Mouse (Mus musculus): ENCODE results near the gene App.

The App gene

DNA sequence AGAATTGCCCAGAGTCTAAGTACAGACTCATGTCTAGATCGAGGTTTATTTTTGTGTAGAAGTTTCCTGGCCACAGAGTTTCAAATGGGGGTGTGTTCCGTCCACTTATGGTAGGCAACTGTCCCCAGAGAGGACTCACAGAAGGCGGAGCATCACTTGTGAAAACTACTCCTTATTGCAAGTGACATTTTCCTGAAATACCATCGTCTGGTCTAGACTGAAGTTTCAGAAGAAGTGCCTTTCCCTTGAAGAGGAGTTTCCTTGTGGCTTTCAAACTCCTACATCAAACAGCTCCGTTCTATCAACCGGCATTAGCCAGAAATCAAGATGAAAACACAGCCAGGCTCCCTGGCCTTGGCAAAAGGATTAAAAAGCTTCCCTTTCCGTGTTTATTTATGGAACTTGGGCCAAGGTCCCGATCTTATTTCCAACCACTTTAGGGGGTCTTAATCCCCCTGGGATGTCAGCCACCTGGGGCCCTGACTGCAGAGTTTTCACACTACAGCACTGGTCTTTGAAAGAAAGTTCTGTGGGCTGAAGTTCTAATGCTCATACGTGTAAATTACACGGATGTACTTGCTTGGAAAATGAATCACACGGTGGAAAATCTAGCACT is 187.4 kb downstream of the App start:
- DNase-seq (ENCODE audit: low read depth, low spot score): no peak
- no peaks in the 10 kb centered on the region for H3K36me3 ChIP-seq (ENCODE audit: control insufficient read depth, insufficient read depth, low read length, poor library complexity, severe bottlenecking)
- H3K27me3 ChIP-seq (ENCODE audit: control insufficient read depth, insufficient read depth, low read length, poor library complexity, severe bottlenecking): no peaks in the 10 kb centered on the region

DNA sequence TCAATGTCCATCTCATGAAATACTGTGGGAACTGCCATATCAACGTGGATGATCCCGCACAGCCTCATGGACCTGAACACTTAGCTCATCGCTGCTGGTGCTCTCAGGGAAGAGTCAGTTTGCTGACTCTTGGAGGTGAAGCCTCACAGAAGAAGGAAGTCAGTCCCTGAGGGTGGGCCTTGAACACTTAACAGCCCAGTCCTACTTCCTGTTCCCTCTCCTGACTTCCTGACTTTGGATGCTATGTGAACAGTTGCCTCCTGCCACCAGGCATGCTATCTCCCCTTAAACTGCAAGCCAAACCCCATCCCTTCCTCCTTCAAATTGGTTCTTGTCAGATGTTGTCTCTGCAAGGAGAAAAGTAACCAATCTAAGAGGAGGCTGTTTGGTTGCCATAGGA is 188.2 kb downstream of the App start:
- Histone ChIP-seq H3K36me3 (ENCODE audit: control insufficient read depth, insufficient read depth, low read length, poor library complexity, severe bottlenecking) (no peaks in the 10 kb centered on the region), H3K27me3 (ENCODE audit: control insufficient read depth, insufficient read depth, low read length, poor library complexity, severe bottlenecking) (no peaks in the 10 kb centered on the region)
- DNase-seq (ENCODE audit: low read depth, low spot score): no peak

DNA sequence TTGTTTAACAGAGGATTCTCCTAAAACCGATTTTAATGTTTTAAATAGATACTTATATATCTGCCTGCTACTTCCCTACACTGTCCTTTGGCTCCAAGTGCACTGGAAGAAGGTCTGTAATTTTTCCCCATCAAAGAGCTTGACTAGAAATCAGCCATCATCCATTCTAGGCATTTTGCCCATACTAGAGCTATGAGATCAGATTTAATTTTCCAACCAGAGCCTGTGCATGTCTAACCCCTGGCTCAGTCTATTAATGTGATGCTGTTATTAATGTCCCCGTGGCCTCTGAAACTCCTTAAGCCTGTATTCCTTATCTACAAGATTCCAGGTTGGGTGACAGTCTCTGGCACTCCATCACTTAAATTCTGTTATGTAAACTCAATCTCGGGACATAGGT is 190.1 kb downstream of the App start:
- no peaks in the 10 kb centered on the region for H3K27me3 ChIP-seq (ENCODE audit: control insufficient read depth, insufficient read depth, low read length, poor library complexity, severe bottlenecking)
- DNase-seq (ENCODE audit: low read depth, low spot score): no peak
- no peaks in the 10 kb centered on the region for H3K36me3 ChIP-seq (ENCODE audit: control insufficient read depth, insufficient read depth, low read length, poor library complexity, severe bottlenecking)

DNA sequence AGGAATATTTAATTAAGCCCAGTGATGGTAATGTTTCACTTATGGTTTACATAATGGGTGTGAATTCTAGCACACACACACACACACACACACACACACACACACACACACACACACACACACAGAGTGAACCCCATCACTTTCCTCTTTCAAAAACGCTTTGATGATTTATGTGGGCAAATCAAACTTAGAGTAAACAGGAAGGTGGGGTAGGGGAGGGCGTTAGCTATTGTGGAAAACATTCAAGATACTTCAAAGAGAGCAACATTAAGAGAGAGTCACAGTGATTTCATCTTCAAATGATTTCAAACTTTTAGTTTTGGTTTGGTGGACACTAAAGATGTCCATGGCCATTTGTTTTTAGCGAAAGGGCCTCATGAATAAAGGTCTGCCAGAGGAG is 191.0 kb downstream of the App start:
- Histone ChIP-seq H3K27me3 (ENCODE audit: control insufficient read depth, insufficient read depth, low read length, poor library complexity, severe bottlenecking) (no peaks in the 10 kb centered on the region), H3K36me3 (ENCODE audit: control insufficient read depth, insufficient read depth, low read length, poor library complexity, severe bottlenecking) (no peaks in the 10 kb centered on the region)
- DNase-seq (ENCODE audit: low read depth, low spot score): no peak

DNA sequence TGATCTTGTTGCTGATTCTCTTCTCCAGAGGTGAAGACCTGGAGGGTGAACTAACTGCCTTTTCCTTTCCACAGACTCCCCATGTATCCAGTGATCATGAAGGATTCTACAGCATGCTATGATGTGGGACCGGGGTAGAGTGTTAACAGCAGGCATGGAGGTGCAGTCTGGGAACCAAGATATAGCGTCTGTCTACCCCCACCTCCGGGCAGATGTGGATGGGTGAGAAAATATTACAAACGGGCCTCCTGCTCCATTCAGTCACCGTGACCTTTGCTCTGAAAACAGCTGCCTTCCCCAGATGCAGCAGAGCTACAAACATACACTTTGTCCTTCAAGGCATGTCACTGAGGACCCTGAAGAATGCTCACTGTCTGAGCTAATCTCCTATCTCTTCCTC is 195.0 kb downstream of the App start:
- DNase-seq (ENCODE audit: low read depth, low spot score): no peak
- Histone ChIP-seq H3K36me3 (ENCODE audit: control insufficient read depth, insufficient read depth, low read length, poor library complexity, severe bottlenecking) (no peaks in the 10 kb centered on the region), H3K27me3 (ENCODE audit: control insufficient read depth, insufficient read depth, low read length, poor library complexity, severe bottlenecking) (no peaks in the 10 kb centered on the region)

DNA sequence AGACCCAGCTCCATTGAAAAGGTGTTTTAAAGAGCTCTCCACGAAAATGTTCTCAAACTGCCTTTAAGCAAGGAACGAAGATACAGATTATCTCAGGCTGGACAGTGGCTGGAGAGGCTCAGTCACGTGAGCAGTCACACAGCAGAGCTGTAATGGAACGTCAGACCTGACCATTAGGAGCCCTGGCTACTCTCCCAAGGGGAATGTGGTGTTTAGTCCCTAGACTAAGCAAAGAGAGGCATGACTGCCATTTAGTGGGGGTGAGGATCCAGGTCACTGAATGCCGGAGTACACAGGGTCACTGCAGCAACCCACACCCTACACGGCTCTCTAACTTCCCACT is 199.4 kb downstream of the App start:
- no peaks in the 10 kb centered on the region for H3K27me3 ChIP-seq (ENCODE audit: control insufficient read depth, insufficient read depth, low read length, poor library complexity, severe bottlenecking)
- no peaks in the 10 kb centered on the region for H3K36me3 ChIP-seq (ENCODE audit: control insufficient read depth, insufficient read depth, low read length, poor library complexity, severe bottlenecking)
- DNase-seq (ENCODE audit: low read depth, low spot score): no peak

DNA sequence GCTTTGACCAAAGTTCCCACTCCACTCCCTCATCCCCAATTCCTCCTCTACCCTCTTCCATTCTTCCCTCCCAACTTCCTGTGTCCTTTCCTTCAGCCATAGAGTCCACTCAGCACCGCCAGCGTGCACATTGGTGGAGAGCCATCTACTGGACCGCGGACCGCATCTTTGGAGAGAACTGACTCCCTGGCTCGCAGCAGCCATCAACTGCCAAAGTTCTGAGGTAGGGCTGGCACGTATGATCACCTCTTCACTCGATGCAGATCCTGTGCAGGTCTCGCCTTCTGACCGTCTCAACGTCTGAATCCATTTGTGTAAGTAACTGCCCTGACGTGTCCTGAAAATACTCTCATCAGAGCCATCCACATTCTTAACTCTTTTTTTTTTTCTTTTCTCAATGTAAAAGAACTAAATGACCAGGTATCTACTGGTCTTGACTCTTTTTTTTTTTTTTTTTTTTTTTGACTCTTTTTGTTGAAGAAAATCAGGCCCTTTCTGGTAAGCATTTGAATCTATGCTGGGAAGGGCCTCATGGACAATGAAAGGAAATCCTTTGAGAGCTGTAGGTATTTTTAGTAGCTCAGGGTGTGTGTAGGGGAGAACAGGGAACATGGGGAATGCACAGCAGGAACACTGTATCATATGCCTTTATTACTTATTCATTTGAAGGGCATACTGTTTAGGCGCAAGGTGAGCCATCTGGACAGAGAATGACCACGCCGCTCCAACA is 200.0 kb downstream of the App start:
- DNase-seq (ENCODE audit: low read depth, low spot score): no peak

DNA sequence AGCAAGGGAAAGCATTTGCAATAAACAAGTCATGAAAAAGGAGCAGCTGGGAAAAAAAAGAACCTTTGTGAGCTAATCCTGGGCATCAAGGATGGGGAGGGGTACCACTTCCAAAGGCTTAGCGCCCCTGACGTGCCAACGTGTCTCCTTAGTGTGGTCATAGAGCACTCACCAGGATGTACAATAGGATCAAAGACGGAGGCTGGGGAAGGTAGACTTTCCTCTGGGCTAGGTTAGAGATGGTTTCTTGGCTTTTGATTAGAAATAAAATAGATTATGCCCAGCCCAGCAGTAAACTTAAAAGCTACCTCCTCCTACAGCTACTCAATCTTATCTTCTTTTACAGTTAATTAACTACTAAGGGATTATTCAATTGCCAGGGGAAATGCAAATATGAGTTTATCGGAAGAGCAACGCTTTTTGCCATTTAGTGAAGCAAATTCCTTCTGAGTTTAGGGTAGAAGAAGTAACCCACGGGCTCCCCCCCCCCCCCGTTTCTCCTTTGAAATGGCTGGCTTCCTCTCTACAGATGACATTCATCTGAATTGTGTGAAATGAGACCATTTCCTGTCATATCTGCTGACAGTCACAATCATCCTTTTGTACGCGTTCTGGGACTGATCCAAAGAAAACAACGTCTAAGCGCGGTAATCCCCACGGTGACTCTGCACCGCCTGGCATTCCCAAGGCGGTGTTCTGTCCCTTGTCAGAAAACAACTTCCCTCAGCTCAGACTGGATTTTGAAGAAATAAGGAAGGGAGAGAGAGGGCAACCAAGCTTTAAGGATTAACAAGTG is 201.8 kb downstream of the App start:
- Histone ChIP-seq H3K36me3 (ENCODE audit: control insufficient read depth, insufficient read depth, low read length, poor library complexity, severe bottlenecking) (no peaks in the 10 kb centered on the region), H3K27me3 (ENCODE audit: control insufficient read depth, insufficient read depth, low read length, poor library complexity, severe bottlenecking) (no peaks in the 10 kb centered on the region)
- no peak for DNase-seq (ENCODE audit: low read depth, low spot score)

More for the DNA sequence above, 200.0 kb downstream of the App start:
- Histone ChIP-seq H3K27me3 (ENCODE audit: control insufficient read depth, insufficient read depth, low read length, poor library complexity, severe bottlenecking) (no peaks in the 10 kb centered on the region), H3K36me3 (ENCODE audit: control insufficient read depth, insufficient read depth, low read length, poor library complexity, severe bottlenecking) (no peaks in the 10 kb centered on the region)

DNA sequence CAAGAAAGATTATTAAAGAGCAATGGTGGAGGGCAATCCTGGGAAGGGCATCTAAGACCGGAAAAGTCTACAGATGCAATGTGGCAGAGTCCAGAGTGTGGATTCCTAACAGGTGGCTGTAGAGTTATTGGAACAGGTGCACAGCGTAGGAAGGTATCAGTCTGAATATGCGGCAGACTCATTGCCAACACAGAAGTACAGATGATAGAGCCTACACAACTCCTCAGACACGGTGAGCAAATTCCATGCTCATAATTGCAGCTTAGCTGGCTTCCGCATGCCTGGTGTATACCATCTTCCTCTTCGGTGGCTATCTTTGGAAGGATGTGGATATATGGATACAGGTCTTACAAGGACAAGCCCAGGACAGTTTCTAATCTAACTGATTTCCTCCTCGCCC is 204.5 kb downstream of the App start:
- no peak for DNase-seq (ENCODE audit: low read depth, low spot score)
- Histone ChIP-seq H3K27me3 (ENCODE audit: control insufficient read depth, insufficient read depth, low read length, poor library complexity, severe bottlenecking) (no peaks in the 10 kb centered on the region), H3K36me3 (ENCODE audit: control insufficient read depth, insufficient read depth, low read length, poor library complexity, severe bottlenecking) (no peaks in the 10 kb centered on the region)

DNA sequence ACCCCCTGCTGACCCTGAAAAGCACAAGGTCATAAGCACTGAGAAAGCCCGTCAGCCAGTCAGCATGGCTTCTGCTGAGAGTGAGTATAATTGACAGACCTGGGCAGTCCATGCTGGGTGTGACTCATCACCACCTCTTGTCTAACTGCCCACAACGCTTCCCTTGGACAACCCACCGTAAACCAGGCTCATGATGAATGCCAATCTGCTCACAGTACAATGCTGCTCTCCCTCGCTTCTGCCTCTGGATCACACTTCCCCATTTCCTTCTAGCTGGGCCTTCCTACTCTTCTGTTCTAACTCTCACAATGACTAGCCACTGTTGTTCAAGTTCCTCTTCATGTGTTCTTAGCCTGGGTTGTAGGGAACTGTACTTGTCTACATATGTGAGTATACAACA is 206.6 kb downstream of the App start:
- peak; percentile 14 for DNase-seq (ENCODE audit: low read depth, low spot score)
- Histone ChIP-seq H3K36me3 (ENCODE audit: control insufficient read depth, insufficient read depth, low read length, poor library complexity, severe bottlenecking) (no peaks in the 10 kb centered on the region), H3K27me3 (ENCODE audit: control insufficient read depth, insufficient read depth, low read length, poor library complexity, severe bottlenecking) (no peaks in the 10 kb centered on the region)

DNA sequence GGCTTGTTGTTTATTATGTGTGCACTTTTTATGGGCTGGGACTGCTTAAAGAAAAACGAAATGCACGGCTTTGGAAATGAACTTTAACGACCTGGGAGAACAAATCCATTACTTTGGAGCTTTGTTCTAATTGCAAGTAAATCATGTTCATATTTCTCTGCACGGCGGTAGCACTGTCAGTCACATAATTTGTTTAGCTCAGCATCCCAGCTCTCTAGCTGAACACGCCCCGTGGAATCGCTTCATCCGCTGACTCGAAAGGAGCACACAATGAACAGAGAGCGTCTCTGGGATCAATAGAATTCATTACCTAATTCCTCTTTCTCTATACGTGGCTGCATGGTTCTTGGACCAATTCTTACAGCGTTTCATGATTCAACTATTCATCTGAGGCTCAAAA is 207.5 kb downstream of the App start:
- Histone ChIP-seq H3K27me3 (ENCODE audit: control insufficient read depth, insufficient read depth, low read length, poor library complexity, severe bottlenecking) (no peaks in the 10 kb centered on the region), H3K36me3 (ENCODE audit: control insufficient read depth, insufficient read depth, low read length, poor library complexity, severe bottlenecking) (no peaks in the 10 kb centered on the region)
- no peak for DNase-seq (ENCODE audit: low read depth, low spot score)

DNA sequence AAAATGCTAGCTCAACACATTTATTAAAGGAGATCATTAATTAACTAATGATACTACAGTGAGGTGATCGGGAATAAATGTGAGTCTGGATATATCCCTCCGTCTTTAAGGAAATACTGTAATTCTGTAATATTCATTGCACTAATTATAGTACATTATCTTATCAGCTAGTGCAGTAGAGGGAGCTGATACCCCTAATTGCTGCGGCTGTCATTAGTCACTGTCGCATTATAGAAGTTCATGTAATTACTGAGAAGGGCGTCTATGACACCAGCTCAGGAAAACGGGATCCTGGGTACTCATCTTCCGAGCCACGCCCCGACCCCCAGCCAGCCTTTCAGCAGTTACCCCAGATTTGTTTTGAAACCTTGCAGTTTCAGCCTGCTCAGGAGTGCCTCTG is 209.6 kb downstream of the App start:
- no peaks in the 10 kb centered on the region for H3K27me3 ChIP-seq (ENCODE audit: control insufficient read depth, insufficient read depth, low read length, poor library complexity, severe bottlenecking)
- no peak for DNase-seq (ENCODE audit: low read depth, low spot score)
- H3K36me3 ChIP-seq (ENCODE audit: control insufficient read depth, insufficient read depth, low read length, poor library complexity, severe bottlenecking): no peaks in the 10 kb centered on the region

DNA sequence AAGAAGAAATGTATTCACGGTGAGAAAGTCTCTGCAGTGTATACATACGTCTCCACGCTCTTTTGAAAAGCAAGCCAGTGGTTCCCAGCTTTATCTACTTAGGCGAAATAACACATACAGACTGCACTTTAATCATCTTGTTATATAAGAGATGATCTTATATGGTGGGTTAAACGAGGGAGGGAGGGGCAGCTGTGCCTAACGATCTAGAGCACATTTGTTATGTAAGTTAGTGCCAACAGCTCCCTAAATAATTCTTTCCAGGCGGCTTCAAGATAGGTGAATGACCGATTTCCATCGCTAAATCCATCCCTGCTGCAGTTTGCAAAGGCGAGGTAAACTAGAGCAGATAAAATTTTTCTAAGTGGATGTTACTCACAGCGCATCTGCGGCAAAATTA is 210.0 kb downstream of the App start:
- H3K36me3 ChIP-seq (ENCODE audit: control insufficient read depth, insufficient read depth, low read length, poor library complexity, severe bottlenecking): no peaks in the 10 kb centered on the region
- DNase-seq (ENCODE audit: low read depth, low spot score): no peak
- no peaks in the 10 kb centered on the region for H3K27me3 ChIP-seq (ENCODE audit: control insufficient read depth, insufficient read depth, low read length, poor library complexity, severe bottlenecking)

DNA sequence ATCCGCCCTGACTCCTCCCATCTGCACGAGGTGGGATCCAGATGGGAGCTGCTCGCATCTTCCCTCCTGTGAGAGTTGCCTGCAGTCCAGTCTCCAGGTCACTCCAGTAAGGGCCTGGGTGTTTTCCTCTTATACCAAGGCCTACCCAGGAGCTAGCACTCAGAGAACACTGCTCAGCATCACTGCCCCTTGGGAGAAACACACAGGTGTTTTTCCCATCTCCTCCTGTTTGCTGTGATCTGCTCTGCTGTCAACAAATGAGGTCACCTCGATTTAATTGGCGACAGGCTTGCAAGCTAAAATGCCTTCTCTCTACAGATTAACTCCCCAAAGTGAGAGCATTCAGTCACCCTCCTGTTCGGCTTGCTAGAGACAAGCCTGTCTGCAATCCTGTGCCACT is 216.3 kb downstream of the App start:
- Histone ChIP-seq H3K27me3 (ENCODE audit: control insufficient read depth, insufficient read depth, low read length, poor library complexity, severe bottlenecking) (no peaks in the 10 kb centered on the region), H3K36me3 (ENCODE audit: control insufficient read depth, insufficient read depth, low read length, poor library complexity, severe bottlenecking) (no peaks in the 10 kb centered on the region)
- DNase-seq (ENCODE audit: low read depth, low spot score): no peak

DNA sequence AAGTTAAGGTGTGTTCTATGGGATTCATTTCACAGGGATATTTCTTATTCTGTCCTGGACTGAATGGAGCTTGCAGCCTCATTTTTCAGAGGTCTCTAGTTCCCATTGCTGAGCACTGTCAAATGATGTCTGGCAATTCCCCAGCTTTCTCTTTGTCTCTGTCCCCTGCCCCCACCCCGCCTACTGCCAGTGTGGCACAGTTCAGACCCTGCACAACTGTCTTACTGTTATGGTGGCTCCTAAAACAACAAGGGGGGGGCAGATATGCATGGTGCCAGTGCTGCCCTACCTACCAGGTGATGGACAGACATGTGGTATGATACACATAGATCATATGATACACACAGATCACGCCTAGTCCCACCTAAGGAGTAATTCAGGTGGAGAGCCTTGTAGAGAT is 216.9 kb downstream of the App start:
- DNase-seq (ENCODE audit: low read depth, low spot score): no peak
- Histone ChIP-seq H3K27me3 (ENCODE audit: control insufficient read depth, insufficient read depth, low read length, poor library complexity, severe bottlenecking) (no peaks in the 10 kb centered on the region), H3K36me3 (ENCODE audit: control insufficient read depth, insufficient read depth, low read length, poor library complexity, severe bottlenecking) (no peaks in the 10 kb centered on the region)
